Mouse (Mus musculus) embryonic facial prominence, embryonic 10.5 days (tissue): ENCODE data around the gene Acot13. TPM values are rescaled to one million over a fixed set of nuclear protein-coding genes. Genes with fewer than 3 reads are reported as not detected.
A peak's percentile ranks its signal among the peaks of the same experiment; 100 is the strongest.
"Not testable (repeated sequence)": the region's sequence is repeated elsewhere in the genome, so short reads cannot be mapped to it uniquely, and the experiment has no call there.

Experiments used
- DNase-seq: peaks from one replicate; pipeline ENCODE4 v3.0.0-alpha.2; 2017; ENCODE audit warnings: low spot score
- H3K27ac ChIP-seq: fragments of 300-500 bp; sonication (generic); replicated peaks from 2 replicates; pipeline ENCODE4 v1.5.1; 2016; ENCODE audit warnings: mild to moderate bottlenecking
- H3K27me3 ChIP-seq: fragments of 300-500 bp; sonication (generic); replicated peaks from 2 replicates; pipeline ENCODE4 v1.6.1; 2016; ENCODE audit warnings: low read depth, mild to moderate bottlenecking; ENCODE audit not compliant: poor library complexity, severe bottlenecking
- H3K36me3 ChIP-seq: fragments of 300-500 bp; sonication (generic); replicated peaks from 2 replicates; pipeline ENCODE4 v1.6.1; 2016; ENCODE audit warnings: mild to moderate bottlenecking, moderate library complexity
- H3K4me1 ChIP-seq: fragments of 300-500 bp; sonication (generic); 2 replicates; pipeline ENCODE4 v1.6.1; 2016
- H3K4me3 ChIP-seq: fragments of 300-500 bp; sonication (generic); 2 replicates; pipeline ENCODE4 v1.5.1; 2016; ENCODE audit warnings: mild to moderate bottlenecking, moderate library complexity
- H3K9me3 ChIP-seq: fragments of 300-500 bp; sonication (generic); 2 replicates; pipeline ENCODE4 v1.6.1; 2016; ENCODE audit warnings: mild to moderate bottlenecking
- WGBS: fragments of 180-500 bp; shearing (Covaris S2); methylation state at CpG from one replicate; pipeline ENCODE4 v1.1.7; 2016; 5-methylcytosine and 5-hydroxymethylcytosine counted together
- polyA plus RNA-seq: library from polyadenylated mRNA; unstranded; fragments of >200 nt; fragmentation: Nextera tagmentation; extraction: Ambion mirVana; gene quantifications from 2 replicates; pipeline ENCODE4 v1.2.1, GENCODE M21; 2016

The Acot13 gene
- polyA plus RNA-seq, 1 experiment from 2014 or later, result 65.5 TPM

GRCm38 (mm10) chr13:24799378-24799777, 32.0 kb downstream of the Acot13 start:
- 66% methylated on average over 5 of the region's 5 CpGs for WGBS
- Histone ChIP-seq H3K36me3 (no peaks in the 10 kb centered on the region), H3K27ac (no peak overlapping the region; the same call in 1 of the 2 replicates), H3K27me3 (no peaks in the 10 kb centered on the region), H3K9me3 (no peaks in the 10 kb centered on the region), H3K4me1 (peaks cover 30% of the 10 kb centered on the region), H3K4me3 (peak overlapping the region; percentile 99)
- DNase-seq, result no peak

- Histone ChIP-seq H3K27me3 (no peaks in the 10 kb centered on the region), H3K9me3 (no peaks in the 10 kb centered on the region), H3K4me3 (no peak overlapping the region), H3K27ac (no peak overlapping the region), H3K36me3 (no peaks in the 10 kb centered on the region), H3K4me1 (peaks cover 23% of the 10 kb centered on the region)
- no peak for DNase-seq
- WGBS, result 96% methylated on average over 4 of the region's 4 CpGs
Observed at GRCm38 (mm10) chr13:24798686-24799085, 32.7 kb downstream of the Acot13 start.

DNA sequence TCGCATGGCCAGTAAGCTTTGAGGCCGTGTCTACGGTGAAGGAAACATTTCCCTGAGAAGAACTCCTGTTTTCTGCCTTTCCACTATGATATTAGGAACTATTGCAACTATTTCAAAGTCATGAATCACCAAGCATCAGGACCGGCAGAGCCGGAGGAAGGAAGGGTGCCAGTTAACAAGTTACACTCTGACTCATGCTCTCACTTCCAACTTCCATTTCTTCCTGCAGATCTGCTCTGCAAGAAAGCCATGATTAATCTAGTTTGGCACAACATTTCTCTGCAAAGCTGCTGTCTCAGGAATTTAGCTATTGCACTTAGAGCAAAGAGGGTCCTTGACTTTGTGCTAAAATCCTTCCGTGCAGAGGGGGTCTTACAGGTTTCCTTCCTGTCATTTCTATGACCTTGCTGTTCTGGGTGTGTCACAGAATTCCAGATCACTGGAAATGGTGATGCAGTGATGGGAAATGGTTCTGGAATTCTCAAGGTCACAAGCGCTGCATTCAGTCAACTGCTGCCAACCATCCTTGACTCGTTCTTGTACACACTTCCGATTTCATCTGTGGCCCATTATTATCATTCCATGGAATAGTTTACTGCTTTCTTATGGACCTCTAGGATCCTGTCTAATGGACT, 38.8 kb downstream of the Acot13 start:
- Histone ChIP-seq H3K27ac (no peak overlapping the region), H3K27me3 (no peaks in the 10 kb centered on the region), H3K36me3 (no peaks in the 10 kb centered on the region), H3K4me3 (no peak overlapping the region), H3K9me3 (no peaks in the 10 kb centered on the region), H3K4me1 (no peaks in the 10 kb centered on the region)
- WGBS, result 90% methylated on average over 9 of the region's 9 CpGs
- DNase-seq, result no peak

- Histone ChIP-seq H3K4me3 (no peak overlapping the region), H3K27ac (no peak overlapping the region), H3K4me1 (no peaks in the 10 kb centered on the region), H3K9me3 (no peaks in the 10 kb centered on the region), H3K27me3 (no peaks in the 10 kb centered on the region), H3K36me3 (no peaks in the 10 kb centered on the region)
- WGBS, result 78% methylated on average over 2 of the region's 2 CpGs
- no peak for DNase-seq
Observed at GRCm38 (mm10) chr13:24791349-24791748, 40.0 kb downstream of the Acot13 start.

DNA sequence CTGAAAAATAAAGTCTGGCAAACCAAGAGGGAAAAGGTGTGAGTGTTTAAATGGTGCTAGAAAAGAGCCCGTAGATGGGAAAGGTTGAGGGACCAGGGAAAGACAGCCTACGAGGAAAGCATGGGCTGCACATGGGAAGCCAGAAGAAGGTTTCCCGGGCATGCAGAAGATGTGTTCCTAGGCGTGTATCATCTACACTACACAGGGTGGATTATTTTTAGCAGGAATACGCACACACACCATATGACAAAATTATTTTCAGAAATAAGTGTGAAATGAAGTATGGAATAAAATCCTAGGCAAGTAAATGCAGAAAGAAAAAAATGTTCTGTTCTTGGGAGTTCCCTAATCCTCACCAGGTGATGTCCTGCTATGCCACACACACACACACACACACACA, 43.9 kb downstream of the Acot13 start:
- H3K4me1 ChIP-seq, result no peaks in the 10 kb centered on the region

GRCm38 (mm10) chr13:24786014-24786490, 45.3 kb downstream of the Acot13 start:
- no peaks in the 10 kb centered on the region for H3K27me3 ChIP-seq
- 57% methylated on average over 11 of the region's 11 CpGs for WGBS

More for the DNA sequence above, 43.9 kb downstream of the Acot13 start:
- Histone ChIP-seq H3K27ac (no peak overlapping the region), H3K27me3 (no peaks in the 10 kb centered on the region), H3K9me3 (no peaks in the 10 kb centered on the region), H3K36me3 (no peaks in the 10 kb centered on the region), H3K4me3 (no peak overlapping the region)
- no peak for DNase-seq
- WGBS, result 89% methylated on average over 5 of the region's 5 CpGs

GRCm38 (mm10) chr13:24781916-24782315, 49.4 kb downstream of the Acot13 start:
- 84% methylated on average over 5 of the region's 5 CpGs for WGBS
- H3K4me3 ChIP-seq, result no peak overlapping the region
- H3K4me1 ChIP-seq, result no peaks in the 10 kb centered on the region
- H3K27ac ChIP-seq, result no peak overlapping the region
- no peak for DNase-seq
- no peaks in the 10 kb centered on the region for H3K27me3 ChIP-seq
- no peaks in the 10 kb centered on the region for H3K36me3 ChIP-seq
- H3K9me3 ChIP-seq, result no peaks in the 10 kb centered on the region

More at GRCm38 (mm10) chr13:24786014-24786490, 45.3 kb downstream of the Acot13 start:
- Histone ChIP-seq H3K4me3 (no peak overlapping the region), H3K27ac (no peak overlapping the region), H3K4me1 (no peaks in the 10 kb centered on the region), H3K36me3 (no peaks in the 10 kb centered on the region), H3K9me3 (no peaks in the 10 kb centered on the region)
- no peak for DNase-seq

DNA sequence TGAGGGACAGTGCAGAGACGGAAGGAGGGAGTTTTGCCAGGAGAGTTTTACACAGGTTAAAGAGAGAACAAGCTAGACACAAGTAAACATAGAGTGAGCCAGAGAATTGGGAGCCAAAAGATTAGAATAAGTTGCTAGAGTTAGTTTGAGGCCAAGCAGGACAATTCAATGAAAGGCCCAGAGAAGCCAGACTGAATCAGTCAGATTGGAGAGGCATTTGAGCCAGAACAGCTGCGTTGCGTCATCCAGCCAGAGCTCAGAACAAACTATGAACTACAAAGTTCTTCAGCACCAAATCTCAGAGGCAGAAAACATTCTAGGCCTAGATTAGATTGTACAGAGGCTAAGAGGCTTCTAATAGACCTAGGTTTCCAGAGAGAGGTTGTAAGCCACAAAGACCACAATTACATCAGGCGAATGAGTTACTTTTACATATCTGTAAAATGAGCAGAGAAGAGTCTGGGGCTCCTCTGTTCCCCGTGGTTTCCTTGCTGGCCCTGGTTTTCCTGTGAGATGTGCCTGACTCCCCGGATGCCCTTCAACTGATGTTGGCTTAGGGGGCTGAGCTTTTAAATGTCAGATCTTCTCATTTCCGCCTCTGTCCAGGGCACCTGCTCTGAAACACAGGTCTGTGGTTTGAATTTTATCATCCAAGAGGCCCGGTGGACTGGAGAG, 52.5 kb downstream of the Acot13 start:
- no peaks in the 10 kb centered on the region for H3K36me3 ChIP-seq
- no peaks in the 10 kb centered on the region for H3K27me3 ChIP-seq
- no peaks in the 10 kb centered on the region for H3K4me1 ChIP-seq
- H3K9me3 ChIP-seq, result no peaks in the 10 kb centered on the region
- no peak for DNase-seq
- H3K4me3 ChIP-seq, result no peak overlapping the region
- H3K27ac ChIP-seq, result no peak overlapping the region
- WGBS, result 85% methylated on average over 8 of the region's 8 CpGs

DNA sequence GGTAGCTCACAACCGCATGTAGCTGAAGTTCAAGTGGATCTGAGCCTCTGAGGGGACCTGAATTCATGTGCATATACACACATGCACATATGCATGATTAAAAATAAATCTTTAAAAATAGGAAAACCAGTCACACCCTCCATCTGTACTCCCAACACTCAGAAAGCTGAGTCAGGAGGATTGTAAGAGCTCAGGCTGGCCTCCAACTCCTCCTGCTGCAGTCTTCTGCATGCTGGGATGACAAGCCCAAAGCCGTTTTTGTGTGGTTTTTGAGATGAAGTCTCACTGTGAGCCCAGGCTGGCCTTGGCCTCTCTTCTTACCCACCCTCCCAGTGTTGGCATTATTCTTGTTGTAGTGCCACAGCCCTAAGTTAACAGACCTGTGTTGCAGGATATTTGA, 53.3 kb downstream of the Acot13 start:
- Histone ChIP-seq H3K4me3 (no peak overlapping the region), H3K27me3 (no peaks in the 10 kb centered on the region), H3K4me1 (no peaks in the 10 kb centered on the region), H3K36me3 (no peaks in the 10 kb centered on the region), H3K9me3 (no peaks in the 10 kb centered on the region), H3K27ac (no peak overlapping the region)
- 82% methylated on average over 2 of the region's 2 CpGs for WGBS
- DNase-seq, result no peak

DNA sequence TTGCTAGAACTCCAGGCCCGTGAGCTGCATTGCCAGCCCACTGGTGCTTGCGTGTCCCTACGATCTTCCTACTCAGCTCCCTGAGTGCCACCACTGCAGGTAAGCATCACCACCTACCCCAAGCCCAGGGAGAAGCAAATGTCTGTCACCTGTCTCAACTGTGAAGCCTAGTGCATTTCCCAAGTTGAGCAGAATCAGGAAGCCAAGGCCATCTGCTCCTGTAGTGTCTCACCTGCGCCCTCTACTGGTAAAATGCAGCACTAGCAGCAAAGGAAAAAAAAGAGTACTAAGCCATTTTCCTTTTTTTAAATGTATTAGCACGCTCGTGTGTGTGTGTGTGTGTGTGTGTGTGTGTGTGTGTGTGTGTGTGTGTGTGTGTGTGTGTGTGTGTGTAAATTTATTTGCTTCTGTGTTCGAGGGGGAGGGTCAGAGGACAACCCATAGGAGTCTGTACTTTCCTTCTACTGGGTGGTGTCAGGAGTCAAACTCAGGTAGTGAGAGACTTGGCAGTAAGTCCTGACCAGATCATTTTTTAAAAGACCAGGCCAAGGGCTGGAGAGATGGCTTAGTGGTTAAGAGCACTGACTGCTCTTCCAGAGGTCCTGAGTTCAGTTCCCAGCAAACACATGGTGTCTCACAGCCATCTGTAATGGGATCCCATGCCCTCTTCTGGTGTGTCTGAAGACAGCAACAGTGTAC, 55.0 kb downstream of the Acot13 start:
- Histone ChIP-seq H3K36me3 (no peaks in the 10 kb centered on the region), H3K9me3 (no peaks in the 10 kb centered on the region), H3K4me3 (no peak overlapping the region), H3K27me3 (no peaks in the 10 kb centered on the region), H3K27ac (no peak overlapping the region), H3K4me1 (no peaks in the 10 kb centered on the region)
- 54% methylated on average over 7 of the region's 7 CpGs for WGBS
- peak; percentile 39 for DNase-seq

- not testable (repeated sequence) for H3K4me1 ChIP-seq, H3K27ac ChIP-seq, H3K27me3 ChIP-seq, DNase-seq, H3K36me3 ChIP-seq, H3K4me3 ChIP-seq, H3K9me3 ChIP-seq
- 95% methylated on average over 10 of the region's 10 CpGs for WGBS
Observed at GRCm38 (mm10) chr13:24771482-24771881, 59.9 kb downstream of the Acot13 start.
